Comparison of ENCODE assay signal across 18 mouse cellular contexts in the genomic region with DNA sequence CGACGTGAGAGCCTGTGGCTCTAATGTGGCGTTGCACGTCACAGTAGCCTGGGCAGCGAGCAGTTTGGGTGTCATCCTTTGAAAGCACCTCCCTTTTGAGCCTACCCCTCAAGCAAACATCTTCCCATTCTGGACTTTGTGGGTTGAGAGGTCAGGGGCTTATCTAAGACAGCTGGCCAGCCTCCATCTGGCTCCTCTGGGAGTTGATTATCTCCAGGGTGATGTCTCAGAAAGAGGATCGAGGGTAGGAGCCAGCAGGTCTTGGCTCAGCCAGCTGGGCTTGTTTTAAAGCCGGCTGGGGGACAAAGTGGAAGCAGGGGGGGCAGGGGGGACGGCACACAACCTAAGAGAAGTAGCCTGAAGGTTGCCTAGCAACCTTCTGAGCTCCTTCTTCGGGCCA. TPM values are rescaled to one million over a fixed set of nuclear protein-coding genes. Genes with fewer than 3 reads are reported as not detected.
DNase-seq lines count a peak whose midpoint lies in the region; ATAC-seq and TF ChIP-seq lines count a peak whose summit lies in the region.
"Had no signal": no experiment of that assay in that cellular context is flagged by ENCODE, and none has a peak within 500 bp of the region (broad histone marks: within the 10 kb centered on the region; RNA-seq: fewer than 3 reads in every experiment).

No protein-coding gene starts in this region.

- 0 out of 2 replicates have a peak, but pooled peaks cover 5% of the 10 kb centered on the region for H3K4me1 ChIP-seq in hindbrain, postnatal 0 days (ENCODE audit: insufficient read depth, low read length)
- no peaks in the 10 kb centered on the region; the same call in 1 of the 2 replicates for H3K4me1 ChIP-seq in hindbrain, embryonic 16.5 days (ENCODE audit: control insufficient read depth, insufficient read depth, low read depth, low read length)
- H3K4me1 ChIP-seq in stomach, postnatal 0 days (replicated peaks; ENCODE audit: control insufficient read depth, insufficient read depth): no peaks in the 10 kb centered on the region
- H3K4me1 ChIP-seq: stomach, embryonic 15.5 days had no signal

- no peaks in the 10 kb centered on the region for H3K9me3 ChIP-seq in hindbrain, postnatal 0 days (ENCODE audit: low read length)
- H3K9me3 ChIP-seq in hindbrain, embryonic 16.5 days (ENCODE audit: control insufficient read depth, low read length): no peaks in the 10 kb centered on the region
- no peaks in the 10 kb centered on the region for H3K9me3 ChIP-seq in stomach, postnatal 0 days (ENCODE audit: control insufficient read depth, low read length)
- H3K9me3 ChIP-seq: limb, embryonic 10.5 days; stomach, embryonic 15.5 days had no signal

- ATAC-seq in hindbrain, postnatal 0 days: peak; percentile 13; the same call in 1 of the 2 replicates
- no peak for ATAC-seq in hindbrain, embryonic 16.5 days
- ATAC-seq in stomach, postnatal 0 days (ENCODE audit: low FRiP score, low TSS enrichment): no peak
- ATAC-seq: inflammation-experienced regulatory T-cells, adult 6 months had no signal

- WGBS in hindbrain, postnatal 0 days: 37% methylated on average over 9 of the region's 9 CpGs
- WGBS in hindbrain, embryonic 16.5 days: 39% methylated on average over 9 of the region's 9 CpGs
- WGBS in stomach, postnatal 0 days: 44% methylated on average over 9 of the region's 9 CpGs

- H3K9ac ChIP-seq in hindbrain, postnatal 0 days (replicated peaks; ENCODE audit: low read length): no peak overlapping the region
- H3K9ac ChIP-seq in hindbrain, embryonic 16.5 days (ENCODE audit: low read depth, low read length): no peak overlapping the region
- no peak overlapping the region for H3K9ac ChIP-seq in stomach, postnatal 0 days (ENCODE audit: low read length)
- H3K9ac ChIP-seq: liver, embryonic 14.5 days; stomach, embryonic 15.5 days had no signal

- H3K36me3 ChIP-seq in hindbrain, postnatal 0 days (ENCODE audit: insufficient read depth, low read length): no peaks in the 10 kb centered on the region
- H3K36me3 ChIP-seq in hindbrain, embryonic 16.5 days (ENCODE audit: control insufficient read depth, insufficient read depth, low read length): no peaks in the 10 kb centered on the region
- no peaks in the 10 kb centered on the region for H3K36me3 ChIP-seq in stomach, postnatal 0 days (ENCODE audit: control insufficient read depth, insufficient read depth, low read length)
- H3K36me3 ChIP-seq: limb, embryonic 10.5 days; stomach, embryonic 15.5 days had no signal

- H3K4me2 ChIP-seq in hindbrain, postnatal 0 days (ENCODE audit: low read depth, low read length): no peak overlapping the region
- no peak overlapping the region for H3K4me2 ChIP-seq in hindbrain, embryonic 16.5 days (ENCODE audit: low read length)
- H3K4me2 ChIP-seq in stomach, postnatal 0 days (replicated peaks; ENCODE audit: low read depth): no peak overlapping the region
- H3K4me2 ChIP-seq: stomach, embryonic 15.5 days had no signal

- no peaks in the 10 kb centered on the region for H3K27me3 ChIP-seq in hindbrain, postnatal 0 days (ENCODE audit: insufficient read depth, low read length)
- H3K27me3 ChIP-seq in hindbrain, embryonic 16.5 days (replicated peaks; ENCODE audit: control insufficient read depth, insufficient read depth, low read length): no peaks in the 10 kb centered on the region
- no peaks in the 10 kb centered on the region for H3K27me3 ChIP-seq in stomach, postnatal 0 days (ENCODE audit: control insufficient read depth, insufficient read depth, low read length)

- DNase-seq in hindbrain, postnatal 0 days (ENCODE audit: low spot score): peak; percentile 24
- DNase-seq in ovary, postnatal 36 days (ENCODE audit: low spot score): peak; percentile 62
- no peak for DNase-seq in ovary, postnatal 10 days (ENCODE audit: low spot score)
- DNase-seq in kidney, postnatal 14 days: peak; percentile 55
- DNase-seq in stomach, postnatal 0 days (ENCODE audit: low spot score): no peak
- DNase-seq in frontal cortex, adult 2 months (ENCODE audit: extremely low spot score in 1 of 2, low spot score in 1 of 2): no peak
- DNase-seq: adrenal gland, postnatal 25 days; cerebellum, adult 11 months; layer of hippocampus, adult 9-11 months; thymus, postnatal 4 days had no signal

- no peak for TF ChIP-seq CTCF in hindbrain, postnatal 0 days (IDR thresholded peaks at IDR 0.05; ENCODE audit: low read depth)
- no peak for TF ChIP-seq CTCF in stomach, postnatal 0 days (IDR thresholded peaks at IDR 0.05; ENCODE audit: low read depth)

- no peak overlapping the region for H3K4me3 ChIP-seq in hindbrain, postnatal 0 days (ENCODE audit: low read length)
- H3K4me3 ChIP-seq in hindbrain, embryonic 16.5 days (ENCODE audit: low read length): no peak overlapping the region
- H3K4me3 ChIP-seq in stomach, postnatal 0 days (ENCODE audit: low read depth, low read length): no peak overlapping the region
- H3K4me3 ChIP-seq: limb, embryonic 10.5 days; stomach, embryonic 15.5 days had no signal

- no peak for TF ChIP-seq EP300 in stomach, postnatal 0 days (optimal IDR thresholded peaks at IDR 0.05)

- no peak overlapping the region for H3K27ac ChIP-seq in hindbrain, postnatal 0 days
- no peak overlapping the region for H3K27ac ChIP-seq in hindbrain, embryonic 16.5 days (ENCODE audit: low read depth, low read length)
- H3K27ac ChIP-seq in stomach, postnatal 0 days (replicated peaks): no peak overlapping the region
- H3K27ac ChIP-seq: limb, embryonic 10.5 days; liver, embryonic 14.5 days; macrophage; stomach, embryonic 15.5 days had no signal

RNA-seq across cellular contexts. Expression of gene Kif19a, which starts 14.9 kb away (rescaled TPM):
- 7.4 and 13.5 TPM in 2 replicates for total RNA-seq in hindbrain, postnatal 0 days (2014; rRNA removed)
- 0.99 and 1.6 TPM in 2 replicates for polyA plus RNA-seq in hindbrain, postnatal 0 days (2015; fragmentation: Nextera tagmentation; extraction: Ambion mirVana)
- polyA plus RNA-seq in hindbrain, embryonic 16.5 days (2015; fragmentation: Nextera tagmentation; extraction: Ambion mirVana): 0.55 and 0.69 TPM in 2 replicates
- 0.35 and 0.58 TPM in 2 replicates for polyA plus RNA-seq in stomach, postnatal 0 days (2015; fragmentation: Nextera tagmentation; extraction: Ambion mirVana)
- 5.0 and 5.8 TPM in 2 replicates for polyA plus RNA-seq in frontal cortex, adult 2 months (2012; rRNA removed)
- polyA plus RNA-seq: limb, embryonic 10.5 days had no signal

RNA-seq across cellular contexts. Expression of gene Btbd17, which starts 15.7 kb away (rescaled TPM):
- total RNA-seq in hindbrain, postnatal 0 days (2014; rRNA removed): 84.6 and 94.0 TPM in 2 replicates
- polyA plus RNA-seq in hindbrain, postnatal 0 days (2015; fragmentation: Nextera tagmentation; extraction: Ambion mirVana): 30.4 and 31.1 TPM in 2 replicates
- polyA plus RNA-seq in hindbrain, embryonic 16.5 days (2015; fragmentation: Nextera tagmentation; extraction: Ambion mirVana): 22.4 and 24.2 TPM in 2 replicates
- 0.44 and 0.74 TPM in 2 replicates for polyA plus RNA-seq in stomach, postnatal 0 days (2015; fragmentation: Nextera tagmentation; extraction: Ambion mirVana)
- polyA plus RNA-seq in frontal cortex, adult 2 months (2012; rRNA removed): 55.1 and 55.7 TPM in 2 replicates
- total RNA-seq: adrenal gland, postnatal 25 days; neutrophil, adult 5-6 weeks had no signal
- polyA plus RNA-seq: inflammation-experienced regulatory T-cells, adult 6 months; liver, embryonic 14.5 days; macrophage had no signal

RNA-seq across cellular contexts. Expression of gene Gpr142, which starts 18.6 kb away (rescaled TPM):
- 0.58 TPM in 1 of 2 replicates, not detected in the other for total RNA-seq in hindbrain, postnatal 0 days (2014; rRNA removed)
- polyA plus RNA-seq in hindbrain, postnatal 0 days (2015; fragmentation: Nextera tagmentation; extraction: Ambion mirVana): not detected in 2 replicates
- not detected in 2 replicates for polyA plus RNA-seq in hindbrain, embryonic 16.5 days (2015; fragmentation: Nextera tagmentation; extraction: Ambion mirVana)
- 0.08 TPM in 1 of 2 replicates, not detected in the other for polyA plus RNA-seq in stomach, postnatal 0 days (2015; fragmentation: Nextera tagmentation; extraction: Ambion mirVana)
- 0.08 TPM in 1 of 2 replicates, not detected in the other for polyA plus RNA-seq in frontal cortex, adult 2 months (2012; rRNA removed)
- total RNA-seq: adrenal gland, postnatal 25 days; gastrocnemius, postnatal 4 days; neutrophil, adult 5-6 weeks had no signal
- polyA plus RNA-seq: inflammation-experienced regulatory T-cells, adult 6 months; limb, embryonic 10.5 days; liver, embryonic 14.5 days; macrophage had no signal

RNA-seq across cellular contexts. Expression of gene Dnaic2, which starts 52.9 kb away (rescaled TPM):
- 5.1 and 5.8 TPM in 2 replicates for total RNA-seq in hindbrain, postnatal 0 days (2014; rRNA removed)
- polyA plus RNA-seq in hindbrain, postnatal 0 days (2015; fragmentation: Nextera tagmentation; extraction: Ambion mirVana): 3.1 and 3.2 TPM in 2 replicates
- 2.5 and 3.0 TPM in 2 replicates for polyA plus RNA-seq in hindbrain, embryonic 16.5 days (2015; fragmentation: Nextera tagmentation; extraction: Ambion mirVana)
- 0.35 and 0.36 TPM in 2 replicates for polyA plus RNA-seq in stomach, postnatal 0 days (2015; fragmentation: Nextera tagmentation; extraction: Ambion mirVana)
- polyA plus RNA-seq in frontal cortex, adult 2 months (2012; rRNA removed): 2.5 and 2.9 TPM in 2 replicates
- polyA plus RNA-seq: inflammation-experienced regulatory T-cells, adult 6 months; macrophage had no signal

Comparison
In these comparisons a context has a peak if more than half of its experiments do, and no peak if none do; other contexts are left out.
1. DNase-seq: peak in hindbrain, postnatal 0 days (single experiment), ovary, postnatal 36 days (single experiment) and kidney, postnatal 14 days (single experiment); none in ovary, postnatal 10 days (single experiment), stomach, postnatal 0 days (single experiment) and frontal cortex, adult 2 months (0 of 2).
2. RNA of gene Btbd17, which starts 15.7 kb away (polyA plus RNA-seq): 55.1 to 55.7 TPM in frontal cortex, adult 2 months, 30.4 to 31.1 TPM in hindbrain, postnatal 0 days and 22.4 to 24.2 TPM in hindbrain, embryonic 16.5 days; 0.44 to 0.74 TPM in stomach, postnatal 0 days; every median in the first group is over 10 times any median in the second.